Mouse (Mus musculus): ENCODE measurements around the gene Zfr2.

Zfr2 gene

GRCm38 (mm10) chr10:81249442-81249841 is 16.5 kb downstream of the Zfr2 start:
- no peak for DNase-seq

GRCm38 (mm10) chr10:81252424-81253419 is 19.8 kb downstream of the Zfr2 start, which contains the start of gene Matk:
Matk (plus strand) TSS chr10:81252935.
- no peak for DNase-seq

GRCm38 (mm10) chr10:81254886-81255285 is 21.9 kb downstream of the Zfr2 start:
- no peak for DNase-seq

- DNase-seq: no peak
These were observed 24.4 kb downstream of the Zfr2 start for GRCm38 (mm10) chr10:81257158-81258039.

- no peak for DNase-seq
These were observed 26.4 kb downstream of the Zfr2 start for GRCm38 (mm10) chr10:81259225-81259884.

- no peak for DNase-seq
These were observed 28.1 kb downstream of the Zfr2 start for GRCm38 (mm10) chr10:81261025-81261424.

GRCm38 (mm10) chr10:81265540-81265939 is 32.6 kb downstream of the Zfr2 start:
- no peak for DNase-seq

- peak; percentile 97 for DNase-seq
These were observed 33.5 kb downstream of the Zfr2 start, which contains the start of the genes Mrpl54 and Apba3 for GRCm38 (mm10) chr10:81266211-81267105. Mrpl54 (minus strand) TSS chr10:81266934. Apba3 (plus strand) TSS chr10:81266960.

GRCm38 (mm10) chr10:81268056-81268455 is 35.1 kb downstream of the Zfr2 start:
- DNase-seq: peak; percentile 85

GRCm38 (mm10) chr10:81268643-81269412 is 35.9 kb downstream of the Zfr2 start:
- no peak for DNase-seq

- DNase-seq: no peak
These were observed 39.4 kb downstream of the Zfr2 start for GRCm38 (mm10) chr10:81272356-81272755.

- DNase-seq: no peak
These were observed 40.9 kb downstream of the Zfr2 start for GRCm38 (mm10) chr10:81273842-81274241.

- no peak for DNase-seq
These were observed 44.7 kb downstream of the Zfr2 start for GRCm38 (mm10) chr10:81277676-81278075.

- peak; percentile 42 for DNase-seq
These were observed 46.5 kb downstream of the Zfr2 start for GRCm38 (mm10) chr10:81279496-81279895.

- DNase-seq: no peak
These were observed 51.2 kb downstream of the Zfr2 start for GRCm38 (mm10) chr10:81284189-81284588.

GRCm38 (mm10) chr10:81284719-81285118 is 51.8 kb downstream of the Zfr2 start:
- DNase-seq: peak; percentile 54

GRCm38 (mm10) chr10:81285694-81286450 is 52.9 kb downstream of the Zfr2 start:
- peak; percentile 95 for DNase-seq

GRCm38 (mm10) chr10:81286586-81286985 is 53.6 kb downstream of the Zfr2 start:
- peak; percentile 28 for DNase-seq

- peak; percentile 70 for DNase-seq
These were observed 54.7 kb downstream of the Zfr2 start for GRCm38 (mm10) chr10:81287513-81288157.

All from lung, postnatal 14 days (tissue).